Mouse (Mus musculus): ENCODE results near the gene Ccdc51. TPM values are rescaled to one million over a fixed set of nuclear protein-coding genes. Genes with fewer than 3 reads are reported as not detected.

Gene Ccdc51
- 16.5 and 16.8 TPM in 2 replicates for polyA plus RNA-seq (2015; fragmentation: Nextera tagmentation; extraction: Ambion mirVana)

- peak within 1 kb of the TSS; percentile 84 for H3K9ac ChIP-seq (replicated peaks; ENCODE audit: low read length)
- no peaks in the 10 kb centered on the region for H3K9me3 ChIP-seq (ENCODE audit: low read length)
- H3K27me3 ChIP-seq (ENCODE audit: insufficient read depth, low read length): no peaks in the 10 kb centered on the region
- peaks cover 16% of the 10 kb centered on the region for H3K4me1 ChIP-seq (ENCODE audit: insufficient read depth, low read length)
- under 1% methylated on average over 37 of the region's 37 CpGs for WGBS
- H3K36me3 ChIP-seq (ENCODE audit: insufficient read depth, low read length): peaks cover 14% of the 10 kb centered on the region
- H3K4me3 ChIP-seq (ENCODE audit: low read length): peak within 1 kb of the TSS; percentile 75
- peak within 1 kb of the TSS; percentile 73 for H3K4me2 ChIP-seq (replicated peaks; ENCODE audit: low read depth, low read length)
- H3K27ac ChIP-seq (ENCODE audit: low read length): peak within 1 kb of the TSS; percentile 57
- ATAC-seq (ENCODE audit: low FRiP score, low TSS enrichment): peak; percentile 97
These were observed at the start of gene Ccdc51, which contains the start of gene Tma7 for GRCm38 (mm10) chr9:109082124-109082800. Gene Ccdc51, plus strand, starts transcription at chr9:109082493. Gene Tma7, minus strand, starts transcription at chr9:109082587.

- H3K4me1 ChIP-seq (ENCODE audit: insufficient read depth, low read length): peaks cover 22% of the 10 kb centered on the region
- peak; percentile 95 for ATAC-seq (ENCODE audit: low FRiP score, low TSS enrichment)
- no peaks in the 10 kb centered on the region for H3K9me3 ChIP-seq (ENCODE audit: low read length)
- peak within 1 kb of the TSS; percentile 84 for H3K9ac ChIP-seq (replicated peaks; ENCODE audit: low read length)
- peak within 1 kb of the TSS; percentile 77 for H3K4me3 ChIP-seq (ENCODE audit: low read length)
- no peaks in the 10 kb centered on the region for H3K36me3 ChIP-seq (ENCODE audit: insufficient read depth, low read length)
- H3K27me3 ChIP-seq (ENCODE audit: insufficient read depth, low read length): no peaks in the 10 kb centered on the region
- H3K4me2 ChIP-seq (replicated peaks; ENCODE audit: low read depth, low read length): peak within 1 kb of the TSS; percentile 82
- H3K27ac ChIP-seq (ENCODE audit: low read length): peak within 1 kb of the TSS; percentile 86
- under 1% methylated on average over 34 of the region's 40 CpGs for WGBS
These were observed 44.0 kb upstream of the Ccdc51 start, which contains the start of gene Shisa5 for GRCm38 (mm10) chr9:109038086-109038895. Gene Shisa5, plus strand, starts transcription at chr9:109038565.

DNA sequence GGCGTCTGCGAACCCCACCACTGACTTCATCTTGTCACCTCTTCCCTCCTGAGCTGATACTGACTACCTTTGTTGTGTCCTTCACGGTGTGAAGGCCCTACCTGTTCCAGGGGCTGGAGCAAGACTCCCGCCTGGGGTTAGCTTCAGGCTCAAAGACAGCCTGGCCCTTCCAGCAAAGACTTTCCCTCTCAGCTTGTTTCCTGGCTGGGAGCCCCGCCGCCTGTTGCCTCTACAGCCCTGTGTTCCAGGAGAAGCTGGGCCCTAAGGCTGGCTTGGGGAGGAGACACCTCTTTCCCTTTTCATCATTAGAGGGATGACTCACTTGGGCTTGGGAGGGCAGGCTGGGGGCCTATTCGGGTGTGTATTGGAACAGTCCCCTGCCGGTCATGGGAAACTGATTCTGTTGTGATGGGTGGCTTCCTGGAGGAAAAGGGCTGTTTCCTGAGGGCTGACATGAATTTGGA lies 43.4 kb upstream of the Ccdc51 start:
- peak; percentile 61 for ATAC-seq (ENCODE audit: low FRiP score, low TSS enrichment)
- Histone ChIP-seq H3K4me1 (ENCODE audit: insufficient read depth, low read length) (peaks cover 22% of the 10 kb centered on the region), H3K36me3 (ENCODE audit: insufficient read depth, low read length) (no peaks in the 10 kb centered on the region), H3K27me3 (ENCODE audit: insufficient read depth, low read length) (no peaks in the 10 kb centered on the region), H3K4me2 (replicated peaks; ENCODE audit: low read depth, low read length) (peak overlapping the region; percentile 82), H3K4me3 (ENCODE audit: low read length) (peak overlapping the region; percentile 77), H3K9me3 (ENCODE audit: low read length) (no peaks in the 10 kb centered on the region), H3K27ac (ENCODE audit: low read length) (peak overlapping the region; percentile 86), H3K9ac (replicated peaks; ENCODE audit: low read length) (peak overlapping the region; percentile 84)
- 24% methylated on average over 8 of the region's 8 CpGs for WGBS

GRCm38 (mm10) chr9:109039681-109040080 lies 42.6 kb upstream of the Ccdc51 start:
- H3K9ac ChIP-seq (replicated peaks; ENCODE audit: low read length): no peak overlapping the region
- peak overlapping the region; percentile 82 for H3K4me2 ChIP-seq (replicated peaks; ENCODE audit: low read depth, low read length)
- no peaks in the 10 kb centered on the region for H3K27me3 ChIP-seq (ENCODE audit: insufficient read depth, low read length)
- no peak for ATAC-seq (ENCODE audit: low FRiP score, low TSS enrichment)
- H3K36me3 ChIP-seq (ENCODE audit: insufficient read depth, low read length): no peaks in the 10 kb centered on the region
- WGBS: 73% methylated on average over 4 of the region's 4 CpGs
- peak overlapping the region; percentile 77 for H3K4me3 ChIP-seq (ENCODE audit: low read length)
- no peaks in the 10 kb centered on the region for H3K9me3 ChIP-seq (ENCODE audit: low read length)
- H3K27ac ChIP-seq (ENCODE audit: low read length): no peak overlapping the region
- H3K4me1 ChIP-seq (ENCODE audit: insufficient read depth, low read length): peaks cover 22% of the 10 kb centered on the region

- H3K9me3 ChIP-seq (ENCODE audit: low read length): no peaks in the 10 kb centered on the region
- peak overlapping the region; percentile 82 for H3K4me2 ChIP-seq (replicated peaks; ENCODE audit: low read depth, low read length)
- H3K27ac ChIP-seq (ENCODE audit: low read length): no peak overlapping the region
- no peaks in the 10 kb centered on the region for H3K36me3 ChIP-seq (ENCODE audit: insufficient read depth, low read length)
- peaks cover 22% of the 10 kb centered on the region for H3K4me1 ChIP-seq (ENCODE audit: insufficient read depth, low read length)
- no peak for ATAC-seq (ENCODE audit: low FRiP score, low TSS enrichment)
- WGBS: 77% methylated on average over 8 of the region's 8 CpGs
- no peak overlapping the region for H3K4me3 ChIP-seq (ENCODE audit: low read length)
- no peak overlapping the region for H3K9ac ChIP-seq (replicated peaks; ENCODE audit: low read length)
- H3K27me3 ChIP-seq (ENCODE audit: insufficient read depth, low read length): no peaks in the 10 kb centered on the region
These were observed 42.1 kb upstream of the Ccdc51 start for GRCm38 (mm10) chr9:109040216-109040615.

DNA sequence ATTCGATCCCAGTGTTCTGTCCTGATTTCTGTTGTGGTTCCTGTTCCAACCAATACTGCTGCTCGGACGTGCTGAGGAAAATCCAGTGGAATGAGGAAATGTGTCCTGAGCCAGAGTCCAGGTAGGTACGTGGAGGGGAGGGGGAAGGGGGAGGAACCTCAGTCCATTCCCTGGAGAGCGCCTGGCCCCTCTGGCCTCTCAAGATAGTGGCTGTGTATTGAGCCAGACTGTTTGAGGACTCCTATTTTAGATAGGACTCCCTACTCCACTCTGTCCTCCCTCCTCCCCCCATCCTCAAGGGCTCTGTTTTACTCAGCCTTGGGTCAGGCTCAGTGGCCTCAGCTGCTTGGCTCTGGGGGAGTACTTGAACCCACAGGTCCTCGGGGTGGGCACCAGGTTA lies 41.4 kb upstream of the Ccdc51 start:
- ATAC-seq (ENCODE audit: low FRiP score, low TSS enrichment): 0 out of 2 replicates have a peak, but pooled peaks have one; percentile 20
- 62% methylated on average over 6 of the region's 6 CpGs for WGBS
- Histone ChIP-seq H3K4me2 (replicated peaks; ENCODE audit: low read depth, low read length) (peak overlapping the region; percentile 82; the same call in 1 of the 2 replicates), H3K9ac (replicated peaks; ENCODE audit: low read length) (0 out of 2 replicates have a peak overlapping the region, but pooled peaks have one; percentile 22), H3K4me1 (ENCODE audit: insufficient read depth, low read length) (peaks cover 22% of the 10 kb centered on the region), H3K27ac (ENCODE audit: low read length) (0 out of 2 replicates have a peak overlapping the region, but pooled peaks have one; percentile 12), H3K36me3 (ENCODE audit: insufficient read depth, low read length) (no peaks in the 10 kb centered on the region), H3K4me3 (ENCODE audit: low read length) (no peak overlapping the region; the same call in 1 of the 2 replicates), H3K9me3 (ENCODE audit: low read length) (no peaks in the 10 kb centered on the region), H3K27me3 (ENCODE audit: insufficient read depth, low read length) (no peaks in the 10 kb centered on the region)

DNA sequence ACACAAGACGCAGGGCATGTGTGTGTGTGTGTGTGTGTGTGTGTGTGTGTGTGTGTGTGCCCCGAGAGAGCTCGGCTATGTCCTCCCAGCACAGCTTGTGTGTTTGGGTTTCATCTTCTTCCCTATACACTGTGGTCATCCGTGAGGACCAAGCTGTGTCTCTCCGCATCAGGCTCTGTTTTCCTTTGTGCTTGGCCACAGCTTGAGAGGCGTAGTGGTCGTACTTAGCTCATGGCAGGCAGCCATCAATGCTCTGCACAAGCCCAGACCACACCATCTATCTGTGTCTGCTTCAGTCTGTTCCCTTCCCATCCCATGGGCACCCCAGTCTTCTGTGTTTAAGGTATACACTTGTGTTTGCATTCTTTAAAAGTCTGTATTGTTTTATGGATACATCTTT lies 40.9 kb upstream of the Ccdc51 start:
- Histone ChIP-seq H3K27ac (ENCODE audit: low read length) (no peak overlapping the region), H3K4me3 (ENCODE audit: low read length) (no peak overlapping the region), H3K4me1 (ENCODE audit: insufficient read depth, low read length) (peaks cover 22% of the 10 kb centered on the region), H3K27me3 (ENCODE audit: insufficient read depth, low read length) (no peaks in the 10 kb centered on the region), H3K9me3 (ENCODE audit: low read length) (no peaks in the 10 kb centered on the region), H3K4me2 (replicated peaks; ENCODE audit: low read depth, low read length) (no peak overlapping the region; the same call in 1 of the 2 replicates), H3K36me3 (ENCODE audit: insufficient read depth, low read length) (no peaks in the 10 kb centered on the region), H3K9ac (replicated peaks; ENCODE audit: low read length) (no peak overlapping the region)
- whole genome bisulfite sequencing: 75% methylated on average over 7 of the region's 7 CpGs
- no peak for ATAC-seq (ENCODE audit: low FRiP score, low TSS enrichment)

- H3K9ac ChIP-seq (replicated peaks; ENCODE audit: low read length): no peak overlapping the region
- 46% methylated on average over 5 of the region's 5 CpGs for WGBS
- H3K27ac ChIP-seq (ENCODE audit: low read length): no peak overlapping the region
- ATAC-seq (ENCODE audit: low FRiP score, low TSS enrichment): no peak
- no peak overlapping the region for H3K4me3 ChIP-seq (ENCODE audit: low read length)
- no peaks in the 10 kb centered on the region for H3K9me3 ChIP-seq (ENCODE audit: low read length)
- H3K4me2 ChIP-seq (replicated peaks; ENCODE audit: low read depth, low read length): no peak overlapping the region
- no peaks in the 10 kb centered on the region for H3K27me3 ChIP-seq (ENCODE audit: insufficient read depth, low read length)
- no peaks in the 10 kb centered on the region; the same call in 1 of the 2 replicates for H3K4me1 ChIP-seq (ENCODE audit: insufficient read depth, low read length)
- peaks cover 4% of the 10 kb centered on the region; the same call in 1 of the 2 replicates for H3K36me3 ChIP-seq (ENCODE audit: insufficient read depth, low read length)
These were observed 36.0 kb upstream of the Ccdc51 start for GRCm38 (mm10) chr9:109046306-109046705.

GRCm38 (mm10) chr9:109049316-109049715 lies 33.0 kb upstream of the Ccdc51 start:
- 78% methylated on average over 7 of the region's 7 CpGs for WGBS
- H3K9me3 ChIP-seq (ENCODE audit: low read length): no peaks in the 10 kb centered on the region
- no peak overlapping the region for H3K4me3 ChIP-seq (ENCODE audit: low read length)
- no peak overlapping the region for H3K9ac ChIP-seq (replicated peaks; ENCODE audit: low read length)
- ATAC-seq (ENCODE audit: low FRiP score, low TSS enrichment): no peak
- no peak overlapping the region for H3K27ac ChIP-seq (ENCODE audit: low read length)
- peaks cover 14% of the 10 kb centered on the region; the same call in 1 of the 2 replicates for H3K36me3 ChIP-seq (ENCODE audit: insufficient read depth, low read length)
- peaks cover 2% of the 10 kb centered on the region for H3K4me1 ChIP-seq (ENCODE audit: insufficient read depth, low read length)
- H3K27me3 ChIP-seq (ENCODE audit: insufficient read depth, low read length): no peaks in the 10 kb centered on the region
- H3K4me2 ChIP-seq (replicated peaks; ENCODE audit: low read depth, low read length): no peak overlapping the region
